Mouse (Mus musculus) layer of hippocampus, postnatal 10 days (tissue): ENCODE results near the gene Gusb. TPM values are rescaled to one million over a fixed set of nuclear protein-coding genes. Genes with fewer than 3 reads are reported as not detected.
A peak's percentile ranks its signal among the peaks of the same experiment; 100 is the strongest.

Experiments used
- DNase-seq, 2 experiments: peaks; one replicate each; pipeline ENCODE4 v3.0.0; 2021; ENCODE audit warnings: low spot score in 2 of 2
- total RNA-seq, 2 experiments: library from RNA; stranded (reverse); gene quantifications; 2 replicates each; pipeline ENCODE4 v1.2.3; 2021

The Gusb gene
- total RNA-seq, 2 experiments from 2014 or later = 15.6 to 15.9 TPM

GRCm38 (mm10) chr5:130027134-130027533, 24.3 kb upstream of the Gusb start:
- no peak for DNase-seq

- peak; percentile 69 to 74 for DNase-seq
Measured at GRCm38 (mm10) chr5:130023767-130024539, 21.1 kb upstream of the Gusb start.

- no peak for DNase-seq
Measured at GRCm38 (mm10) chr5:130023067-130023766, 20.4 kb upstream of the Gusb start.

- no peak for DNase-seq
Measured at GRCm38 (mm10) chr5:130022366-130022765, 19.5 kb upstream of the Gusb start.

GRCm38 (mm10) chr5:130021361-130021966, 18.6 kb upstream of the Gusb start:
- DNase-seq = no peak

- no peak for DNase-seq
Measured at GRCm38 (mm10) chr5:130019461-130019860, 16.6 kb upstream of the Gusb start.

GRCm38 (mm10) chr5:130015104-130015503, 12.3 kb upstream of the Gusb start:
- no peak for DNase-seq

GRCm38 (mm10) chr5:130010961-130011360, 8.1 kb upstream of the Gusb start:
- no peak for DNase-seq

- DNase-seq = no peak
Measured at GRCm38 (mm10) chr5:130009784-130010183, 6.9 kb upstream of the Gusb start.

GRCm38 (mm10) chr5:130008034-130008590, 5.3 kb upstream of the Gusb start:
- DNase-seq = no peak

- DNase-seq = no peak
Measured at GRCm38 (mm10) chr5:130007344-130007743, 4.5 kb upstream of the Gusb start.

- no peak for DNase-seq
Measured at GRCm38 (mm10) chr5:130003229-130003628, 380 bp upstream of the Gusb start.

- DNase-seq = no peak
Measured at GRCm38 (mm10) chr5:130001356-130001987, 1.4 kb downstream of the Gusb start.

- DNase-seq = no peak
Measured at GRCm38 (mm10) chr5:130000735-130001134, 2.1 kb downstream of the Gusb start.

GRCm38 (mm10) chr5:129999097-129999496, 3.8 kb downstream of the Gusb start:
- DNase-seq = peak; percentile 56 to 66

GRCm38 (mm10) chr5:129997700-129998099, 5.1 kb downstream of the Gusb start:
- DNase-seq = no peak

GRCm38 (mm10) chr5:129994989-129995388, 7.9 kb downstream of the Gusb start:
- DNase-seq = no peak

GRCm38 (mm10) chr5:129993374-129993773, 9.5 kb downstream of the Gusb start:
- DNase-seq = no peak

- no peak for DNase-seq
Measured at GRCm38 (mm10) chr5:129991898-129992297, 11.0 kb downstream of the Gusb start.

- DNase-seq = no peak
Measured at GRCm38 (mm10) chr5:129989376-129989775, 13.5 kb downstream of the Gusb start.

GRCm38 (mm10) chr5:129980216-129980615, 22.6 kb downstream of the Gusb start:
- no peak for DNase-seq
